Mouse (Mus musculus): Measurements from ENCODE around the gene Foxn3. TPM values are rescaled to one million over a fixed set of nuclear protein-coding genes. Genes with fewer than 3 reads are reported as not detected.

Foxn3 gene
- polyA plus RNA-seq, 1 experiment from 2014 or later: 68.8 TPM

DNA sequence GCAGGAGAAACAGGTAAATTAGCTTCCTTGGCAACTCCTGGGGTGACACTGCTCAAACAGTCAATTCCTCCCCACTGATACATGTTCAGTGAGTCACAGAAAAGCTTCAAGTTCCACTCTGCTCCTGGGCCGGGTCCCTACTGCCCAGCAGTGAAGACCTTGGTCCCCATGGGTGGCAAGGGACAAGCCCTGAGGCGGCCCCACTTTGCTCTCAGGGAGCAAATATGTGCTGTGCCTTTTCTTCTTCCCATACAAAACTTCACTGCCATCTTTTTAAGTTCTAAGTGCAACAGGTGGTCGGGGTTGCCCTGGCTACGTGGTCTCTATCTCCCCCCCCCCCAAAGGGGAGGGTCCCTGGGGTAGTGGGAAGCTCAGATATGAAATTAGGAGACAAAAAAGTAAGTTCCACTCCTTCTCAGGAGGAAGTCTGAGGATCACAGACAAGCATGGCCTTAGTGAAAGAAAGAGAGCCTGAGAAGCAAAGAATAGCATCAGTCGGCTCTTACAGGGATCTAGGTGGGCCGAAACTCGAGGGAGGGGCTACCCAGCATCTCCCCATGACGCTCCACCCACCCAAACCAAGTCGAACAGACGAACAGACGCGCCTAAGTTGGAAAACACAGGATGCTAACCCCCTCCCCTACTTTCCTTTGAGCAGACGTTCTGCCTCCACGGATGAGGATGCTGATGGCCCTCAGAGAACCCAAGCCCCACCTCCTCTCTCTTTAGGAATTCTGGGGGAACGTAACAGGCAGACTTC lies 342.1 kb downstream of the Foxn3 start:
- Histone ChIP-seq H3K4me1 (peaks cover 49% of the 10 kb centered on the region), H3K9me3 (replicated peaks) (no peaks in the 10 kb centered on the region), H3K27me3 (ENCODE audit: low read depth, poor library complexity, severe bottlenecking) (no peaks in the 10 kb centered on the region), H3K4me3 (no peak overlapping the region), H3K36me3 (peaks cover 6% of the 10 kb centered on the region; the same call in 1 of the 2 replicates), H3K27ac (no peak overlapping the region)
- WGBS: 75% methylated on average over 15 of the region's 15 CpGs
- no peak for DNase-seq (ENCODE audit: low spot score)

- 34% methylated on average over 8 of the region's 8 CpGs for WGBS
- Histone ChIP-seq H3K4me3 (no peak overlapping the region), H3K27me3 (ENCODE audit: low read depth, poor library complexity, severe bottlenecking) (no peaks in the 10 kb centered on the region), H3K4me1 (peaks cover 54% of the 10 kb centered on the region), H3K36me3 (peaks cover 6% of the 10 kb centered on the region; the same call in 1 of the 2 replicates), H3K9me3 (replicated peaks) (no peaks in the 10 kb centered on the region), H3K27ac (no peak overlapping the region)
- peak; percentile 79 for DNase-seq (ENCODE audit: low spot score)
These were observed 343.0 kb downstream of the Foxn3 start for GRCm38 (mm10) chr12:99220333-99220732.

DNA sequence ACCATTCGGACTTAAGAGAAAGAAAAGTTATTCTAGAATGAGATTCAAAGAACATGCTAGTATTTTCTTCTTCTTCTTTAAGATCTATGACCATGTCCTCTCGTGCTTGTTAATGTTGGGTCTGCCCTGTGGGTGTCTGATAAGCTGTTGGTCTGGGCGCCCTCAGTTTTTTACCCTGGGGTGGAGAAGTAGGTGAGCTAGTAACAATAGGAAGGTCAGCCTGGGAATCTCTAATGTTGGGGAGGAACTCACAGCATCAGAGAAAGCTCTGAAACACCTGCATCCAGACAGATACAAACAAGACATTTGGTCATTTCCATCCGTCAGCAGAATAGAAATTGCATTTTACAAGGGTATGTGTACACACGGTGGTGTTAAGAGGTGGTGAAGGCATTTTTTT lies 343.6 kb downstream of the Foxn3 start:
- Histone ChIP-seq H3K36me3 (peaks cover 6% of the 10 kb centered on the region; the same call in 1 of the 2 replicates), H3K27ac (no peak overlapping the region), H3K4me3 (no peak overlapping the region), H3K27me3 (ENCODE audit: low read depth, poor library complexity, severe bottlenecking) (no peaks in the 10 kb centered on the region), H3K9me3 (replicated peaks) (no peaks in the 10 kb centered on the region), H3K4me1 (peaks cover 54% of the 10 kb centered on the region)
- WGBS: 90% methylated on average over 5 of the region's 5 CpGs
- no peak for DNase-seq (ENCODE audit: low spot score)

GRCm38 (mm10) chr12:99217145-99217698 lies 346.2 kb downstream of the Foxn3 start:
- Histone ChIP-seq H3K9me3 (replicated peaks) (no peaks in the 10 kb centered on the region), H3K27ac (no peak overlapping the region), H3K4me1 (peaks cover 47% of the 10 kb centered on the region), H3K4me3 (no peak overlapping the region), H3K36me3 (peaks cover 13% of the 10 kb centered on the region; the same call in 1 of the 2 replicates), H3K27me3 (ENCODE audit: low read depth, poor library complexity, severe bottlenecking) (no peaks in the 10 kb centered on the region)
- 89% methylated on average over 7 of the region's 7 CpGs for WGBS
- DNase-seq (ENCODE audit: low spot score): no peak

DNA sequence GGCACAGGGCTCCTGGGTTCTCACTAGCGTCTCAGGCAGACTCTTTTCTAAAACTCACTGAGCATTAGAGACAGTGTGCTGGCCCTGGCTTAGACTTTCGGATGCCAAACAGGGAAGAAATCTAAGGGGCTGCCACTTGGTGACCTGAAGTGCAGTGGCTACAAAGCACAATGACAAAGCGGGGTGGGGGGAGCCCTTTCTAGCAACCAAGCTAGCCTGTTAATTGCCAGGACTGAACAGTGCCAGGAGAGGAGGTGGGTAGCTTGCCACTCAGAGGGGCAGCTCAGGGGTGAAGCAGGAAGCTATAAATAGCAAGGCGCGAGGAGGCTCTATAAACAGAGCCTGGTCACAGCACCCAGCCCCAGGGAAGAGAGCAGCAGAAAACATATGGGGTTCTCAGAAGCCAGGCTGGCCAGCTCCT lies 347.0 kb downstream of the Foxn3 start:
- 52% methylated on average over 5 of the region's 5 CpGs for WGBS
- no peaks in the 10 kb centered on the region for H3K9me3 ChIP-seq (replicated peaks)
- peaks cover 39% of the 10 kb centered on the region for H3K4me1 ChIP-seq
- H3K36me3 ChIP-seq: peaks cover 14% of the 10 kb centered on the region; the same call in 1 of the 2 replicates
- no peak for DNase-seq (ENCODE audit: low spot score)
- H3K27me3 ChIP-seq (ENCODE audit: low read depth, poor library complexity, severe bottlenecking): no peaks in the 10 kb centered on the region
- no peak overlapping the region; the same call in 1 of the 2 replicates for H3K4me3 ChIP-seq
- no peak overlapping the region for H3K27ac ChIP-seq

- H3K4me1 ChIP-seq: peaks cover 32% of the 10 kb centered on the region
- no peak overlapping the region; the same call in 1 of the 2 replicates for H3K4me3 ChIP-seq
- H3K27ac ChIP-seq: no peak overlapping the region
- H3K27me3 ChIP-seq (ENCODE audit: low read depth, poor library complexity, severe bottlenecking): no peaks in the 10 kb centered on the region
- peaks cover 18% of the 10 kb centered on the region for H3K36me3 ChIP-seq
- 83% methylated on average over 11 of the region's 11 CpGs for WGBS
- no peak for DNase-seq (ENCODE audit: low spot score)
- H3K9me3 ChIP-seq (replicated peaks): no peaks in the 10 kb centered on the region
These were observed 347.7 kb downstream of the Foxn3 start for GRCm38 (mm10) chr12:99215521-99216255.

- Histone ChIP-seq H3K4me1 (peaks cover 27% of the 10 kb centered on the region), H3K9me3 (replicated peaks) (no peaks in the 10 kb centered on the region)
- 86% methylated on average over 5 of the region's 5 CpGs for WGBS
These were observed 349.3 kb downstream of the Foxn3 start for GRCm38 (mm10) chr12:99214098-99214497.

DNA sequence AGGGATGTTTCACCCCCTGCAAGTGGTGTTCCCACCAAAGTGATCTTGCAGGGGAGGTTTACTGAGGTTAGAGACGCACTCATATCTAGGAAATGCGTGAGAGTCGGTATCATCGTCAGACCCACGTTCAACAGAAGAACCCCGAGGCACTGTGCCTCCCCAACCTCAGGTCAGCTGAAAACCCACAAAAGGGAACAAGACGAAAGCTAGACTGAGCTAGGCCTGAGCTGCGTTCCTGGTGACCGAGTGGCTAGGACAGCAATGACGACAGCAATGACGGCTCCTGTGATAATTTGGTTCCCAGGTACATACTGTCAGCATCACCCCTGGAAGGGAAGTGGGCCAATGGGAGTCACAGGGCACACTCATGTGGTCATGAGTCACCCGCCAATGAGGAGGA lies 350.2 kb downstream of the Foxn3 start:
- DNase-seq (ENCODE audit: low spot score): no peak
- 95% methylated on average over 12 of the region's 12 CpGs for WGBS
- H3K27ac ChIP-seq: no peak overlapping the region
- no peaks in the 10 kb centered on the region for H3K9me3 ChIP-seq (replicated peaks)
- no peak overlapping the region for H3K4me3 ChIP-seq
- peaks cover 27% of the 10 kb centered on the region for H3K4me1 ChIP-seq
- peaks cover 24% of the 10 kb centered on the region for H3K36me3 ChIP-seq
- H3K27me3 ChIP-seq (ENCODE audit: low read depth, poor library complexity, severe bottlenecking): no peaks in the 10 kb centered on the region

More at GRCm38 (mm10) chr12:99214098-99214497, 349.3 kb downstream of the Foxn3 start:
- no peak for DNase-seq (ENCODE audit: low spot score)
- H3K27ac ChIP-seq: peak overlapping the region; percentile 1; the same call in 1 of the 2 replicates
- H3K4me3 ChIP-seq: no peak overlapping the region
- H3K27me3 ChIP-seq (ENCODE audit: low read depth, poor library complexity, severe bottlenecking): no peaks in the 10 kb centered on the region
- H3K36me3 ChIP-seq: peaks cover 18% of the 10 kb centered on the region

GRCm38 (mm10) chr12:99209801-99210200 lies 353.6 kb downstream of the Foxn3 start:
- no peak for DNase-seq (ENCODE audit: low spot score)
- Histone ChIP-seq H3K27me3 (ENCODE audit: low read depth, poor library complexity, severe bottlenecking) (no peaks in the 10 kb centered on the region), H3K27ac (no peak overlapping the region), H3K36me3 (peaks cover 43% of the 10 kb centered on the region), H3K4me3 (no peak overlapping the region), H3K4me1 (0 out of 2 replicates have a peak, but pooled peaks cover 1% of the 10 kb centered on the region), H3K9me3 (replicated peaks) (no peaks in the 10 kb centered on the region)
- WGBS: 91% methylated on average over 8 of the region's 8 CpGs

DNA sequence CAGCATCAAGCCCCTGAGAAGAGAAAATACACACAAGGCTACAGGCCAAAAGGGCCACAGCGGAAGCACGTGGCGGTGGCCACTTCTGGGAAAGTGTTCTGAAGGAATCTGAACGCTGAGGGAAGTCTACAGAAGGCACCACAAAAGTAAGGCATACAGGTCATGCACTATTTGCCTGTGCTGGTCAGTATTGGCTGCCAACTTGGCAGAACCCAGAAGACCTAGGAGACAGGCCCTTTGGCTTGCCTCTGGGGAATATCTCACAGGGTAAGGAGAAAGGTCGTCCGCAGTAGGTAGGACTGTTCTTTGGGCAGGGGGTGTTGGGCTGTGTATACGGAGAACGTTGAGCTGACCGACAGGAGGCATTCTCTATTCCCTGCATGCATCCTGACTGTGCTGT lies 355.1 kb downstream of the Foxn3 start:
- peaks cover 44% of the 10 kb centered on the region for H3K36me3 ChIP-seq
- no peak overlapping the region for H3K4me3 ChIP-seq
- no peaks in the 10 kb centered on the region for H3K27me3 ChIP-seq (ENCODE audit: low read depth, poor library complexity, severe bottlenecking)
- no peak overlapping the region for H3K27ac ChIP-seq
- WGBS: 91% methylated on average over 9 of the region's 9 CpGs
- DNase-seq (ENCODE audit: low spot score): no peak
- no peaks in the 10 kb centered on the region for H3K9me3 ChIP-seq (replicated peaks)
- H3K4me1 ChIP-seq: no peaks in the 10 kb centered on the region

- WGBS: 93% methylated on average over 15 of the region's 15 CpGs
- Histone ChIP-seq H3K4me1 (0 out of 2 replicates have a peak, but pooled peaks cover under 1% of the 10 kb centered on the region), H3K27ac (no peak overlapping the region), H3K27me3 (ENCODE audit: low read depth, poor library complexity, severe bottlenecking) (no peaks in the 10 kb centered on the region), H3K4me3 (no peak overlapping the region), H3K36me3 (peaks cover 37% of the 10 kb centered on the region), H3K9me3 (replicated peaks) (no peaks in the 10 kb centered on the region)
- no peak for DNase-seq (ENCODE audit: low spot score)
These were observed 356.3 kb downstream of the Foxn3 start for GRCm38 (mm10) chr12:99207014-99207612.

DNA sequence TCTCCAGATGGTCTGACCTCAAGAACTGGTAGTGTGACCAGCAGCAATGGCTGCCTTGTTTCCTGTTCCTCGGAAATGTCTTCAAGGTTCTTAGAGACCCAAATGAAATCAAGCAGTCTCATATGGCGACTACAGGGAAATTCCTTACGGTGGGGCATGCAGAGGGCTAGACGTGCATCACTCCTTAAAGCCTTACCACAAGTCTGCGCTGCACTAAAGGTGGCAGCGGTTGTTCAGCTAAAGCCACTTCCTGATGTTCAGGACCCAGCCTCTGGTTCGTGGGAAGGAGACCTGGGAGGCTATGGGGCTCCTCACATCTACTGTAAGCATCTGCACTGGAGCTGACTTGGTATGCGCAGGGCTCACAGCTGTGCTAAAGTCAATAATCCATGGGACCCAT lies 357.6 kb downstream of the Foxn3 start:
- H3K4me3 ChIP-seq: no peak overlapping the region
- peaks cover 8% of the 10 kb centered on the region; the same call in 1 of the 2 replicates for H3K4me1 ChIP-seq
- H3K27me3 ChIP-seq (ENCODE audit: low read depth, poor library complexity, severe bottlenecking): no peaks in the 10 kb centered on the region
- 93% methylated on average over 8 of the region's 8 CpGs for WGBS
- no peaks in the 10 kb centered on the region for H3K9me3 ChIP-seq (replicated peaks)
- H3K27ac ChIP-seq: no peak overlapping the region
- H3K36me3 ChIP-seq: peaks cover 32% of the 10 kb centered on the region
- no peak for DNase-seq (ENCODE audit: low spot score)

Measured in limb, embryonic 10.5 days (tissue).